Comparison of ENCODE assay signal across 10 mouse cellular contexts in genomic region chr15:80233053-80233452, GRCm38 (mm10). TPM values are rescaled to one million over a fixed set of nuclear protein-coding genes. Genes with fewer than 3 reads are reported as not detected.
DNase-seq lines count a peak whose midpoint lies in the region; ATAC-seq lines count a peak whose summit lies in the region.
"Had no signal": no experiment of that assay in that cellular context is flagged by ENCODE, and none has a peak within 500 bp of the region (broad histone marks: within the 10 kb centered on the region; RNA-seq: fewer than 3 reads in every experiment).

No protein-coding gene starts in this region.

- peak overlapping the region; percentile 72; the same call in 1 of the 2 replicates for H3K4me2 ChIP-seq in lung, embryonic 15.5 days
- peak overlapping the region; percentile 41; the same call in 1 of the 2 replicates for H3K4me2 ChIP-seq in limb, embryonic 11.5 days (ENCODE audit: low read depth, severe bottlenecking)
- peak overlapping the region; percentile 67 for H3K4me2 ChIP-seq in neural tube, embryonic 15.5 days

- no peaks in the 10 kb centered on the region for H3K27me3 ChIP-seq in lung, embryonic 15.5 days
- H3K27me3 ChIP-seq in limb, embryonic 11.5 days (ENCODE audit: control insufficient read depth, insufficient read depth, low read length), result no peaks in the 10 kb centered on the region
- H3K27me3 ChIP-seq in neural tube, embryonic 15.5 days (replicated peaks), result no peaks in the 10 kb centered on the region

- no peak overlapping the region for H3K4me3 ChIP-seq in lung, embryonic 15.5 days
- no peak overlapping the region for H3K4me3 ChIP-seq in limb, embryonic 11.5 days (ENCODE audit: low read depth, low read length)
- no peak overlapping the region for H3K4me3 ChIP-seq in neural tube, embryonic 15.5 days (replicated peaks)

- H3K9me3 ChIP-seq in lung, embryonic 15.5 days, result no peaks in the 10 kb centered on the region
- no peaks in the 10 kb centered on the region for H3K9me3 ChIP-seq in limb, embryonic 11.5 days (ENCODE audit: control insufficient read depth, low read length)
- no peaks in the 10 kb centered on the region for H3K9me3 ChIP-seq in neural tube, embryonic 15.5 days (replicated peaks)

- H3K9ac ChIP-seq in lung, embryonic 15.5 days, result no peak overlapping the region
- H3K9ac ChIP-seq in limb, embryonic 11.5 days (ENCODE audit: low read length), result no peak overlapping the region
- H3K9ac ChIP-seq in neural tube, embryonic 15.5 days (replicated peaks), result peak overlapping the region; percentile 26; the same call in 1 of the 2 replicates

- DNase-seq in cerebellum, adult 11 months, result peak; percentile 20
- no peak for DNase-seq in cerebellum, postnatal 4 days (ENCODE audit: low spot score in 2 of 2)
- DNase-seq in lung, adult 18-20 months, result no peak
- no peak for DNase-seq in limb, embryonic 11.5 days (ENCODE audit: low spot score)
- no peak for DNase-seq in adrenal gland, adult 18-20 months (ENCODE audit: low spot score in 2 of 2)
- DNase-seq in spleen, postnatal 36 days (ENCODE audit: low spot score in 2 of 2), result no peak

- ATAC-seq in lung, embryonic 15.5 days (ENCODE audit: borderline replicate concordance, extremely low read depth, low FRiP score, low TSS enrichment), result no peak
- ATAC-seq in limb, embryonic 11.5 days (ENCODE audit: insufficient number of reproducible peaks, low FRiP score, low TSS enrichment, low read depth), result no peak
- peak; percentile 6; the same call in 1 of the 2 replicates for ATAC-seq in neural tube, embryonic 15.5 days (ENCODE audit: low FRiP score)

- peaks cover 15% of the 10 kb centered on the region for H3K4me1 ChIP-seq in lung, embryonic 15.5 days
- H3K4me1 ChIP-seq in limb, embryonic 11.5 days (ENCODE audit: control insufficient read depth, insufficient read depth, low read length), result peaks cover 3% of the 10 kb centered on the region; the same call in 1 of the 2 replicates
- peaks cover 33% of the 10 kb centered on the region for H3K4me1 ChIP-seq in neural tube, embryonic 15.5 days

- H3K27ac ChIP-seq in lung, embryonic 15.5 days, result peak overlapping the region; percentile 81
- H3K27ac ChIP-seq in limb, embryonic 11.5 days (replicated peaks; ENCODE audit: low read depth, low read length), result no peak overlapping the region
- peak overlapping the region; percentile 88 for H3K27ac ChIP-seq in neural tube, embryonic 15.5 days (replicated peaks)

- 54% methylated on average over 4 of the region's 4 CpGs for WGBS in lung, embryonic 15.5 days
- 62% methylated on average over 4 of the region's 4 CpGs for WGBS in limb, embryonic 11.5 days
- 54% methylated on average over 4 of the region's 4 CpGs for WGBS in neural tube, embryonic 15.5 days

- peaks cover 17% of the 10 kb centered on the region for H3K36me3 ChIP-seq in lung, embryonic 15.5 days
- H3K36me3 ChIP-seq in limb, embryonic 11.5 days (ENCODE audit: control insufficient read depth, insufficient read depth, low read length), result peaks cover 5% of the 10 kb centered on the region; the same call in 1 of the 2 replicates
- H3K36me3 ChIP-seq in neural tube, embryonic 15.5 days, result peaks cover 22% of the 10 kb centered on the region

RNA-seq across cellular contexts. Expression of gene Mief1, which starts 0.8 kb away (rescaled TPM):
- 28.4 and 28.9 TPM in 2 replicates for polyA plus RNA-seq in lung, embryonic 15.5 days (2015; fragmentation: Nextera tagmentation; extraction: Ambion mirVana)
- 33.8 and 36.7 TPM in 2 replicates for polyA plus RNA-seq in limb, embryonic 11.5 days (2014; fragmentation: Nextera tagmentation; extraction: Ambion mirVana)
- polyA plus RNA-seq in neural tube, embryonic 15.5 days (2015; fragmentation: Nextera tagmentation; extraction: Ambion mirVana), result 33.3 and 34.5 TPM in 2 replicates
- total RNA-seq in adrenal gland, adult 18-20 months (2021), result 10 to 100 TPM; 45.3 to 52.3 TPM

RNA-seq across cellular contexts. Expression of gene AC140267.1, which starts 2.6 kb away (rescaled TPM):
- polyA plus RNA-seq in lung, embryonic 15.5 days (2015; fragmentation: Nextera tagmentation; extraction: Ambion mirVana), result not detected in 2 replicates
- not detected in 2 replicates for polyA plus RNA-seq in limb, embryonic 11.5 days (2014; fragmentation: Nextera tagmentation; extraction: Ambion mirVana)
- 1.7 TPM in 1 of 2 replicates, not detected in the other for polyA plus RNA-seq in neural tube, embryonic 15.5 days (2015; fragmentation: Nextera tagmentation; extraction: Ambion mirVana)
- 10 to 100 TPM in 1 of 2 experiments, not detected in 1; 11.6 TPM for total RNA-seq in adrenal gland, adult 18-20 months (2021)
- polyA plus RNA-seq: large intestine, adult 2 months; spleen, adult 2 months had no signal

RNA-seq across cellular contexts. Expression of gene Atf4, which starts 21.9 kb away (rescaled TPM):
- polyA plus RNA-seq in lung, embryonic 15.5 days (2015; fragmentation: Nextera tagmentation; extraction: Ambion mirVana), result 121 and 124 TPM in 2 replicates
- polyA plus RNA-seq in limb, embryonic 11.5 days (2014; fragmentation: Nextera tagmentation; extraction: Ambion mirVana), result 110 and 125 TPM in 2 replicates
- polyA plus RNA-seq in neural tube, embryonic 15.5 days (2015; fragmentation: Nextera tagmentation; extraction: Ambion mirVana), result 106 and 113 TPM in 2 replicates
- 100 to 1,000 TPM; 237 to 275 TPM for total RNA-seq in adrenal gland, adult 18-20 months (2021)

RNA-seq across cellular contexts. Expression of gene Rps19bp1, which starts 31.1 kb away (rescaled TPM):
- 47.1 and 51.8 TPM in 2 replicates for polyA plus RNA-seq in lung, embryonic 15.5 days (2015; fragmentation: Nextera tagmentation; extraction: Ambion mirVana)
- 74.7 and 79.0 TPM in 2 replicates for polyA plus RNA-seq in limb, embryonic 11.5 days (2014; fragmentation: Nextera tagmentation; extraction: Ambion mirVana)
- 72.6 and 83.9 TPM in 2 replicates for polyA plus RNA-seq in neural tube, embryonic 15.5 days (2015; fragmentation: Nextera tagmentation; extraction: Ambion mirVana)
- total RNA-seq in adrenal gland, adult 18-20 months (2021), result 10 to 100 TPM; 42.6 to 48.1 TPM

RNA-seq across cellular contexts. Expression of gene Cacna1i, which starts 54.0 kb away (rescaled TPM):
- polyA plus RNA-seq in lung, embryonic 15.5 days (2015; fragmentation: Nextera tagmentation; extraction: Ambion mirVana), result not detected in 2 replicates
- 0.01 TPM in 1 of 2 replicates, not detected in the other for polyA plus RNA-seq in limb, embryonic 11.5 days (2014; fragmentation: Nextera tagmentation; extraction: Ambion mirVana)
- 0.79 and 0.88 TPM in 2 replicates for polyA plus RNA-seq in neural tube, embryonic 15.5 days (2015; fragmentation: Nextera tagmentation; extraction: Ambion mirVana)
- under 1 TPM; 0.29 to 0.40 TPM for total RNA-seq in adrenal gland, adult 18-20 months (2021)
